Mouse (Mus musculus) erythroblast, adult 5-6 weeks (primary cell): Measurements from ENCODE around the gene Cyth1. TPM values are rescaled to one million over a fixed set of nuclear protein-coding genes. Genes with fewer than 3 reads are reported as not detected.

Experiments
- ATAC-seq: replicated peaks from 2 replicates; pipeline ENCODE4 v1.8.0; 2016; ENCODE audit warnings: moderate number of reproducible peaks, mild to moderate bottlenecking, moderate TSS enrichment, inconsistent platforms; ENCODE audit not compliant: poor library complexity, low FRiP score, severe bottlenecking
- total RNA-seq, 2 experiments: library from RNA; stranded (forward) in 1 of 2; stranded (reverse) in 1 of 2; fragments of 150-400 nt in 1 of 2; fragments of 200-764, 138-1000 nt in 1 of 2; gene quantifications; 2 replicates each; pipeline versions ENCODE4 v1.2.3 to v1.2.4; 2015 to 2017; ENCODE audit warnings: low replicate concordance in 2 of 2

Gene Cyth1
- total RNA-seq, 2 experiments from 2014 or later: 6.0 to 14.4 TPM

DNA sequence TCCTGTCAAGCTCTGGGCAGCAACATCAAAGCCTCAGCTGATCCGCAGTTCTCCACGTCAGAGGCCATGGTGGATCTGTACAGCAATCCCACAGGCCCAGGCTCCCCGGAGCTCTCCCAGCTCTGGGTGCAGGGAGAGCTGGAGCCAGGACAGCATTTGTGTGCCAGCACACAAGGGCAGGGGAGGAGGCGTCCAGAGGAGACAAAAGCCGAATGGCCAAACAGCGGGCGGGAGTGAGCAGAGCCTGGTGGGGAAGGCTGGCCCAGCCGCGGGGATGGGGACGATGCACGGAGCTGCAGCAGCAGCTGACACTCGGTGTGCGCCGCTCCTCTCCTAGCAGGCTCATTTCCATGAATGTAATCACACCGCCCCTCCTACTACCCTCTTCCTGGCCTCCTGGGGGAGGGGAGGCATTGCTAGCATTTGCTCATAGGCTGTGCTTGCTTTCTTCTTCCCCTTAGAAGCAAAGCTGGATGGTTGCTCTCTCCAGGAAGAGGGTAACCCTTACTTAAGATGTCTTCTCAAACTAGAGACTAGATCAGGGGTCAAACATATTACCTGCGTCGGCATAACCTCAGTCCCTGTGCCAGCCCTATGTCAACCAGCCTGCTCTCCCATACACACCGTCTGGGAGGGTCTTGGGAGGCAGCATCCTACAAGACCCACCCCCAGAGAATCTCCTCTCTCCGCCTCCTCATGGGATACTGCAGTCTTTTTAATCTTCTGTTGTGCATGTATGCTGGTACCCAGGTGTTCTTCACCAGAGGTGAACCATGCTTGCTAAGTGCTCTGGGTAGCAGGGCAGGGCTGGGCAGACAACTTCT, 45.8 kb downstream of the Cyth1 start:
- no peak for ATAC-seq

DNA sequence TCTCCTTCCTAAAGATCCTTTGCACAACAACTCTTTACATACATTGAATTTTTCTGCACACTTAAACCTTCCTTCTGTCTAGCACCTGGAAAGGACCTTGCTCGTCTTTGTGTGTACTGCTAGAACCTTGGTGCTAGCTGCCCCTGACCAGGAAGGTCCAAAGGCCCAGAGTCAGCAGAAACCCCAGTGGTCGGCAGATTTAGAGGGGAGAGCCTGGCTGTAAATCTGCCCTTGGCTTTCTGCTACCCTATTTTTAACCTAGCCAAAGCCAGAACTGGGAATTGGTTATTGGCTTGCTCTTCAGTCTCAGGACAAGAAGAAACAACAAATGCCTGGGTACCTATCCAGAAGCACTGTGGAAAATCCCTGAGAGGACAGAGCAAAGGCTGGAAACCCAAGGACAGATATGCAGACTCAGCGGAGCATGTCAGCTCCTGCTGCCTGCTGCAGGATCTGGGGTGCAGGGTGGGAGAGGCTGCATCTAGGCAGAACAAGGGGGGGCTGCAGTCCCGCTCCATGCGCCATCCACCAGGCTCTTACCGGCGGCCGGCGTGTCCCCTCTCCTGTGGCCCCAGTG, 46.5 kb downstream of the Cyth1 start:
- no peak for ATAC-seq

DNA sequence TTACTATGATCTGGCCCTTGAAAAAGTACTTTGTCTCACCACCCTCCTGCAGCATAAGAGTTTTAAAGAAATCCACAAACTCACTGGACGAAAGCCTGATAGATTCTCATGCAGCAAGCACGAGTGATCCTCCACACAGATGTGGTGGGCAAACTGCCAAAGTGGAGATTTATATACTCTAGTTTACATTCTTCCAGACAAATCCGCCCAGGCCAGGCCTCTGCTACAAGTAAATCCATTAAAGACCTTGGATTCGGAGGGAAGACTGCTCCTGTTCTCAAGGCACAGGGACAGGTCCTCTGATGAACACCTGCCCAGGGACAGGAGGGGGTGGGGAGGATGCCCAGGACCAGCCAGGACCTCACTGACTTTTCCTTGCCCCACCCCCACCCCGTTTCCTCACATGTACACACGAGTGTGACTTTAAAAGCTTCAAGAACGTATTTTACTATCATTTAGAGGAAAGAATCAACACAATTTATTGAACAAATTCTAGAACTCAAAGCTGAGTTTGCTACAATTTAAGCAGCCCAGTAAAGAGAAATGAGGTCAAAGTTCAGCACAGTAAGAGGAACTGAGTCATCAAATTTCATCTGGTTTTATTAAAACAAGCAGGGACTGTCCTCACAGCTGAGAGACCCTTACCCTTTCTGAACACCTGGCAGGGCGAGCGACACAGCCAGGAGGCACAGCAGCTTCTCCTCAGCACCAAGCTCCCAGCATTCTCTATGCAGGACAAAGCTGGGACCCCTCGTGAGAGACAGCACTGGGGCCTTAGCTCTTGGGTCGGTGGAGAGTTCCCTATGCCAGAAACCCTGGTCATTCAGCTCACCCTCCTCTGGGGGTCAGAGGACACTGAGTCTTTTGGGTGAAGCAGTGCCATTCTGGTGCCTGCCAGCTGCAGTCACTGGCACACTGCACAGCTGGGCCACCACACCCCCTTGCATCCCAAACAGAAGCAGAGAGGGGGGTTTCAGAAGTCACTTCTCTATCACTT, 47.3 kb downstream of the Cyth1 start:
- no peak for ATAC-seq

DNA sequence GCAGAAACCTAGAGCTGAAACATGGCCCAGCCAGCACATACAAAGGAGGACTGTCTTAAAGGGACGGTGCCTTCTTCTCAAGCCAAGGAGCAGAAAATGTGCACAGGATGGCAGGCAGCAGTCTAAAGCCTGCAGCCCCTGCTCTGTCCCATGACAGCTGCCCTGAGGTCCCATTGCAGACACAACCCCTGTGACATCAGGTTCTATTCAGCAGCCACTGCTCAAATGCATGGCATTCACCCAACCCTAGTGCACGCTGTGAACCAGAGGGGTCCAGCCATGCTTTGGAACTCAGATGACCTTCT, 50.1 kb downstream of the Cyth1 start:
- no peak for ATAC-seq

DNA sequence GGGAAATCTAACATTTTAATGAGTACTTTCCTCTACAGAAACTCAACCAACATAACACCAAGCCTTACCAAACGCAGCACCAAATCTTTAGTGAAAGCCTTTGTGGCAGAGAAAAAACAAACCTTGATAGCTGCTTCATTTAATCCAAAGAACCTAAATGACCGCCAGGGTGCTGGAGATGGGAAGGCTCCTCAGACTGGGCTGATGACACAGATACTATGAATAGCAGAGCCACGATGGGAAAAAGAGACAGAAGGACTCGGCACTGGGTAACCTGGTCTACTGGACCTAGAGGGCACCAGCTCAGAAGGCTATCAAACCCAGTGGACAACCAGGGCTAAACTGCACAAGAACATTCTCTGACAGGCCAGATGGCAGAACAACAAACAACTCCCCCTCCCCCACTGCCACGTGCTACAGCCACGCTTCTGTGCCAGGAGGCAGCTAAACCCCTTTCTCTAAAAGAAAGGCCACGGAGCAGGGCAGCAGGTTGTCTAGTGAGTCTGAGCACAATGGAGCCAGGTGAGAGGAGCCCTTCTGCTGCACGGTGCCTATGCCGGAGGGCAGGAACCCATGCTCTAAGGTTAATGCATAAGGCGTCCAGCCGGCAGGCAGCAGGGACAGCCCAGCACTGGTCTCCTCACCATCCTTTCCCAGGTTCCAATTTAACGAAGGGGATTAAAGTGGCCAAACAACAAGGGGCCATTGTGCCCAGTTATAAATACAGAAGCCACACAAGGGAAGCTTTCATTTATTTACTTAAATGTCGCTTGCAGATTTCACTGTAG, 50.7 kb downstream of the Cyth1 start:
- ATAC-seq: no peak

DNA sequence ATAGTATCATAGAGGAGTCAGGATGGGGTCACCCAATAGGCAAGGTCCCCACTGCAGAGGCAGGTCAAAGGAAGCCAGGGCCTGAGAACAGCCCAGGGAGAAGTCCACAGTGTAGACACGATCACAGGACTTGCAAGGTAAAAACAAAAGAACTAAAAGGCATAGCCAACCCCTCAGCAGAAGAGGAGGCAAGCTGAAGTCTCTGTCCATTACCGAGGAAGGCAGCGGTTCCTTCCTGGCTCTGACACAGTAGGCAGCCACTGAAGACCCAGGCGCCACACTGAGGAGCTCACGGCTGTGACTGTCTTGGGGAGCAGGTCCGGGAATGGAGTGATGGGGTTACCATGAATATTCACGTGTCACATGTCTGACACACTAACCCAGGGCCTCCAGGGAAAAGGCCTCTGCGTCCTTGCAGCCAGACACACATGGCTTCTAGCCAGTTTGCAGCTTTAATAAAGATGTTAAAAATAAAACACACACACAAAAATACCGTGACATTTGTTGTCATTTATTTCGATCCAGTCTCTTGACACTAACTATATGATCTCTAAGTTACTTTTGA, 51.5 kb downstream of the Cyth1 start:
- ATAC-seq: no peak

DNA sequence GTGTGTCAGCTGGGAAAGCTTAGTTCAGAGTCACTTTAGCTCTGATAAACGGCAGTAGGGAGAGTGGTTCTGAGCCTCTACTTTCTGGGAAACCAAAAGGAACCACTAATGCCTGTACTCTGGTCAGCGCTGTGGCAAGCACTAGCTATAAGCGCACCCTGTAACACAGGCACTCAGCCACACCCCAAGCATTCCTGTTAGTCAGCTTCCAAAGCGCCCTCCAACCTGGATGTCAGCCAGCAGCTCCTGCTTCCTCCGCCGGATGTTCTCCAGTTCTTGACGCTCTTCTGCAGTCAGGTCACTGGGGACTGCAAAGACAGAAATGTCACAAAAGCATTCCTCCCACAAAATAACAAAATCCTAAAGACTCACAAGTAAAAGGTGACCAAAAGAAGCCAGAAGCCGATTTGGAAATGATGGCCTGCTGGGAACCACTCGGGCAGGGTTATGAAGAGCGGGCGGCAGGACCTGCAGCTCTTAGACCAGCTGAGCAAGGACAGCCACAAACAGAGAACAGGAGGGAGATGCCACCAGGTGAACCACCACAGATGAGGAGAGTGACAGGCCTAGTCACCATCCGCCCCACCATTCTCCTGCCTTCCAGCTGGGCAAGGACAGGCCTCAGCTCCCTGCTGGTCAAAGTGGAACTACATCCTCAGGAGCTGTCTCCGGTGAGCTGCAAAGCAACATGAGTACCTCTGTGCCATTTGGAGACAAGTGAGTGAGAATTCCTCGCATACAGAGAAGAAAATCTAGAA, 54.8 kb downstream of the Cyth1 start:
- no peak for ATAC-seq

DNA sequence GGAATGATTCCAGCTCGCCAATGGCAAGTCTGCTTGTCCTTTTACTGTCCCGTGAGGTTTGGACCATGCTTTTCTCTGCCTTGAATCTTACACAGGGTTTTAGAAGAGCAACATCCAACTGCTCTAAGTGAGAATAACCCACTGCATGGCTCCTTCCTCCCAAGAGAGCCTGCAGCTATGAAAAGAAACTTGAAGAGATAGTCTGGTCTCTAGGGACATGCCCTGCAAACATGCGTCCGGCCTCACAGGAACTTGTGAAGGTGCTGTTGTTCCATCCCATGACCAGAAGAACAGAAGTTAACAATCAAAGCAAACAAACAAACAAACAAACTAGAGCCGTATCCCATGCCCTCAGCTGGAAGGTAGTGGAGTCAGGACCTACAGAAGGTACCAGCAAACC, 55.4 kb downstream of the Cyth1 start:
- ATAC-seq: no peak

DNA sequence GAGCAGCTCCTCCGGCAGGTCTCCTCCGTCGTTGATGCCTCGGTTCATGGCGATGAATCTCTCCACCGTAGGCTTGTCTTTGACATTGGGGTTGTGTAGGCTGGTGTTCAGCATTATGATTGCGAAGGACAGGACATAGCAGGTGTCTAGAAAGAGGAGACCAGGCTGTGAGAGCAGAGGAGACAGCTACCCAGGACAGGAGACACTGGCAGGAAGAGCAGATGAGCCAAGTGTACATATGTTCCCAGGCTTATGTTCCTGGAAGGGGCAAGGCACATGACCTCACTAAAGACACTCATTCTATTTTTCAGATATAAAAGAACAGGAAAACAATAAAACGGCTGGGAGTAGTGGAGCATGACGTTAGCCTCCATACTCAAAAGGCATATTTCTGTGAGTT, 65.6 kb downstream of the Cyth1 start:
- ATAC-seq: no peak

DNA sequence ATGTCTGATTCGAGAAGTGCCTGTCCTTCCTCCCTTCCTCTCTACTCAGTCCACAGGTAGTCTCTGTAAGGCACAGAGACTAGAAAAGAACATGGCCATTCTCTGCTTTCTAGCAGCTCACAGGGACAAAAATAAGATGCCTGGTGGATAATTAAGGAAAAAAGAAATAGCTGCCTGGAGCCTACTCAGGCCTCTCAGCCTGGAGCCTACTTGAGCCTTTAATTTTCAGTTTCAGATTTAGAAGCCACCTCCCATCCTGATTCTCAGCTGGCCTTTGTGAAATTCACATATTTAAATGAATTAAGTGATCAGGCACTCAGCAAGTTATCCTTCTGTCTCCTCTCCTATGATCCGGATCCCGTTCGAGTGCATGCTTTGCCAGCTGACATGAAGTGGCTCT, 66.0 kb downstream of the Cyth1 start:
- ATAC-seq: no peak

DNA sequence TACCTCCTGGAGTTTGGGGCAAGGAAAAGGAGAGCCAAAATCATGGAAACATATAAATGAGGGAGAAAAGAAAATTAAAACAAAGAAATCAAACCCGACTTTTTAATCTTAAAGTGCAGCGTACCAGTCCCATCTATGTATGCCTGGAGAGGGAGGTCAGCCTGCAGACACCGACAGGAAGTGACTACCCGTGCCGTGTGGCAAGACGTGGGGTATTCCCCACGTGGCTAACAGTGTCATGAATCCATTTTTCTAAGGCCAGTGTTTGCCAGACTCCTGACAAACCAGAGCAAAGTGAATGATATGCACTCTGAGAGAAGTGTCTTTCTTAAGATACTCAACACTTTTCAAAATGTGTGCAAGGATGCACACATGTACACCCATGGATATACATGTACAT, 68.2 kb downstream of the Cyth1 start:
- ATAC-seq: no peak

DNA sequence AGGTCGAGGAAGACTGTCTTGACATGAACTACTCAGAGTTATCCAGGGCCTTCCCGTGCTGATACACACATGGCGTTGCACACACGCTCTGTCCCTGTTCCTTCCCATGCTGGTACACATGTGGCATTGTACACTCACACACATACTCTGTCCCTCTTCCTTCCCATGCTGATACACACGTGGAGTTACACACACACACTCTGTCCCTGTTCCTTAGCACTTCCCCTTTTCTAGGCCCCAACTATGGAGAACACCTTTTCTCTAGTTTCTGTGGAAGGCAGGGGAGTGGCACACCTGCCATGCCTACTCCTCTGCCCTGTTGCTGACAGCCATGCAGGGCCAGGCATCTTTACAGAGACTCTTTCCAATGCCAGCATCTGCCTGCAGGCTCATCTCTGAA, 70.2 kb downstream of the Cyth1 start:
- no peak for ATAC-seq

DNA sequence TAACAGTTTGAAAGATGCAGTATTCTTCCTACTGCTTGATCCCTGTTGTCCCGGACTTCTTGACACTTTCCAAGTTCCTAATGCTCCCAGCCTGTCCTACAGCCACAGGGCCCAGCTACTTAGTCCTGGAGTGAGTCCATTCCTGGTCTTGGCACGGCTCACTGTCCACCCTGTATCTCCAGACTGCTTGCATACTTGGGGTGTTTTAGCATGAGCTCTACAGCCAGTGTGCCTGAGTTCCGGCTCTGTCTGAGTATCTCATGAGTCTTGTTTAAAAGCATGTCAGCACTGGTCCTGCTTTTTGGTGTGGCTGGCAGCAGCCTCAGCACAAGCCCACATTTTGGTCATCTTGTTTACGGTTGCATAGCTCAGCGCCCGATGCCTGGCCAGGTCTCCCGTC, 73.6 kb downstream of the Cyth1 start:
- ATAC-seq: no peak

DNA sequence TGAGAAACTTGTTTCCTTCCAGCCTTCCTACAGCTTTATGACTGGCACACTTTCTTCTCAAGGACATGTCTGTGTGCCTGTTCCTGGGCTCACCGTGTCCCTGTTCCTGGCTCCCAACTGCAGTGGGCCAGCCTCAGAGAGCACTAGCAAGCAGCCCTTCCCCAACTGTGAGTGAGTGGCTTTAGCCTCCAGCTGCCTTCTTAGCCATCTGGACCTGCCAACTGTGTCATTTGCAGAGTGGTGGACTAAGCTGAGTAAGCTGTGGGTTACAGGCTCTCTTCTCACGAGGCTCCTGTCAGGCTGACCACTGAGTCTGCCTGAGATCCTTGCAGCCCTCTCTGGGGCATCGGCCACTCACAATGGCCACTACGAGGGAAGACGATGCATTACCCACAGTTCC, 75.6 kb downstream of the Cyth1 start:
- no peak for ATAC-seq

DNA sequence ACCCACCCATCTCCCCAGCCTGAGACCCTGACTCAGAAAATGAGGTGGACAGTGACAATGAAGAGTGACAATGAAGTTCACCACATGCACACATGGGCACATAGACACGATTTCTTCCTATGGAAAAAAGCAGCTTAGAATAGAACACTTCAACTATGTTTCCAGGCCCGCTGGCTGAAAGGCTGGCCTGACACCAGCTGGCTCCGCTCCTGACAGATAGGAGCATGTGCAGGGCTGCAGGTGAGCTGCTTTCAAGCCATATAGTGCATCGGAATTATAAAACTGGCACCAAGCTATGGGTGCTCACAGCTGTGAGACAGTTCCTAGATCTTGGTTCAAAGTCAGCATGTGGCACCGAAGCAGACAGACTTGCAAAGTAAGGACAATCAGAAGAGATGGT, 78.1 kb downstream of the Cyth1 start:
- ATAC-seq: no peak

DNA sequence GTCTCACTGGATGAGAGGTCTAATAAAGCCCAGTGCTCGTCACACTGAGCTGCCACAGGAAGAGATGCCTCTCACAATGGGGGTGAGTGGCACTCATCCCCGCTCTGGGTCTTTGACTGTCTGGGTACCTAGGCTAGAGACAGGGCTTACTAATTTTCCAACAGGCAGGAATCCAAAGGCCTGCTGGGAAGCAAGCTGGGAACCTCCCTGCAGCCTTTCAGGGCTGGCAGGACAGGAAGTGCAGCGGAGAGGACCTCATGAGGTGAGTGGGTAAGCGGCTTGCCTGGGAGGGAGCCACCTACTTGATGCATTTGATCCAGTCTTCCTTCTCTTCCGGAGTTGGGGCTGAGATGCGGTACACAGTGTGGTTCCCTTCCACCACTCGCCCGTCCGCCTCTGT, 79.7 kb downstream of the Cyth1 start:
- no peak for ATAC-seq

DNA sequence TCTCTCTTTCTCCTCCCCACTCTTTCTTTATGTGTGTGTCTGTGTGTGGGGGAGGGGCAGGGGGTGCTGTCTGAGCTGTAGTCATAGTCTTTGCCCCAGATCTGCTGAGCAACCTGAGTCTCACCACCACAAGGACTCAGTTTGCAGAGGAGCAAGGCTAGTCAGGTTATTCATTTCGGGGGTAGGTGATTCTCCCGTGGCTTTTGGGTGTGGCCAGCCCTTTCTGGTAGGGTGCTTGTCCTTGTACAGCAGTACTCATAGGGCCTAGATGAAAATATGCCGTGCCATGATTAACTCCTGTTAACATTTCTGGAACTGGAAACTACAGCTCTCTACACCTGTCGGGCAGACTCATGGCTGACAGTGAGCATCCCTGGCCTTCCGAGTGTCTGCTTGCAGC, 81.8 kb downstream of the Cyth1 start:
- no peak for ATAC-seq

DNA sequence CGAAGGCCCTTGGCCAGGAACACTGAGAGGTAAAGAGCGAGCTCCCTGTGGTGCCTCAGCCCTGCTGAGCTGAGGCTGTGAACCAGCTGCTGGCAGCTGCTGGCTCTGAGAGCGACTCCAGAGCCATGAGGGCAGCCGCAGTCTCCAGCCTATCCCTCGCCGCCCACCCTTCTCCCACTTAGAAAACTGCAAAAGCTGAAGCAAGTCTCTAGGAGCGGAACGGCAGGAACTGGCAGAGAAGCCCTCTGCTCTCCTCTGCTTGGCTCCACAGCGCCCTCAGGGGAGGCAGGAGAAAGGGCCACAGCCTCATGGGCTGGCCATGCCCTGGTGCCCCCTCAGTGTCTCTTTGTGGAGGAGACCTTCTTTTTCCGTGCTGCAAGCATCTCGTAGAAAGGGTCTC, 82.7 kb downstream of the Cyth1 start:
- ATAC-seq: no peak

DNA sequence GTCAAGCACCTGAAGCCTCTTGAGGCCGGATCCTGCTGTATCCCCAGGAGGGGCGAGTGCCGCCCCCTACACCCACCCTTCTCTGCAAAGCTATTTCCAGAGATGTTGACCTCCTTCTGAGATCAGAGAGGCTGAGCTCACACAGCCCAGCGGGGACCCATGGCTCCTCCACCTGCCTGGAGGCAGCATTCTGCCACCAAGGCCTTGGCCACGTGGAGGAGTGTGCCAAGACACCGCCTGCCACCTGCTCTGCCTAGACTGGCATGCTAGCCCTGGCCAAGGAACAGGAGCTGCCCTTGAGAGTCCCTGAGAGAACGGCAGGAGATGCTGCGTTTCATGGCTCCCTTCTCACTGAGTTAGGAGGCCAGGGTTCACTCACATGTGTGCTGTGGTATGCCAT, 83.8 kb downstream of the Cyth1 start:
- no peak for ATAC-seq
